Mouse (Mus musculus) E14TG2a.4 (cell line): ENCODE data around the gene Adprm.

ENCODE experiments used
- CTCF ChIP-seq: conservative IDR thresholded peaks from 2 replicates; pipeline ENCODE4 v1.5.1; 2014; ENCODE audit warnings: low read length
- NANOG ChIP-seq: IDR thresholded peaks from 2 replicates; pipeline ENCODE4 v1.6.1; 2014; ENCODE audit warnings: borderline replicate concordance, low read length, mixed read lengths
- POU5F1 ChIP-seq: IDR thresholded peaks from 2 replicates; pipeline ENCODE4 v1.6.1; 2014; ENCODE audit warnings: low read length, borderline replicate concordance

- no peak for TF ChIP-seq CTCF
- TF ChIP-seq POU5F1 = no peak
- TF ChIP-seq NANOG = no peak
These were observed 22.6 kb upstream of the Adprm start for GRCm38 (mm10) chr11:67075036-67075435.
